Comparison of ENCODE assay signal across 21 mouse cellular contexts in the genomic region with DNA sequence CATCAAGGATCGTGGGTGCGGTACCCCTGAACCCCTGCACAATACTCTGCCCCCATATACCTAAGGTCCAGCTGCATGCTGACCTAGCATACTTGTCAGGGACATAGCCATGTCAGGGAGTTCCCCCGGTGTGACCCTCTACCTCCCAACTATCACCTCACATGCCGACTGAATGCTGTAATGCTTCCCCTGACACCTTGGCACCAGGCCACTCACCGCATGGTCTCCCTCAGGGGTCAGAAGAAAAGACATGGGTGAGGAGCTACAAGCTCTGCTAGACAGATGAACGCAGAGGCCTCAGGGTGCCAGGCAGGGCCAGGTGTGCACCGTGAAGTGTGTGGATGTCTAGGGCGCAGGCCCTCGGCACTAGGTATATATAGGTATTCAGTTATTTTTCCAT. TPM values are rescaled to one million over a fixed set of nuclear protein-coding genes. Genes with fewer than 3 reads are reported as not detected.
DNase-seq lines count a peak whose midpoint lies in the region; ATAC-seq and TF ChIP-seq lines count a peak whose summit lies in the region.
"Had no signal": no experiment of that assay in that cellular context is flagged by ENCODE, and none has a peak within 500 bp of the region (broad histone marks: within the 10 kb centered on the region; RNA-seq: fewer than 3 reads in every experiment).

No protein-coding gene starts in this region.

- peaks cover 10% of the 10 kb centered on the region for H3K4me1 ChIP-seq in heart, postnatal 0 days (ENCODE audit: control insufficient read depth, insufficient read depth)
- H3K4me1 ChIP-seq in heart, embryonic 12.5 days (replicated peaks) = peaks cover 75% of the 10 kb centered on the region
- H3K4me1 ChIP-seq in kidney, embryonic 15.5 days = peaks cover 72% of the 10 kb centered on the region
- H3K4me1 ChIP-seq: midbrain, embryonic 12.5 days had no signal

- no peaks in the 10 kb centered on the region for H3K27me3 ChIP-seq in heart, postnatal 0 days (ENCODE audit: control insufficient read depth, insufficient read depth, low read length)
- no peaks in the 10 kb centered on the region for H3K27me3 ChIP-seq in heart, embryonic 12.5 days (replicated peaks)
- no peaks in the 10 kb centered on the region for H3K27me3 ChIP-seq in kidney, embryonic 15.5 days
- H3K27me3 ChIP-seq: embryonic facial prominence, embryonic 15.5 days; limb, embryonic 13.5 days; midbrain, embryonic 12.5 days had no signal

- no peak overlapping the region for H3K9ac ChIP-seq in heart, postnatal 0 days (replicated peaks; ENCODE audit: low read depth, low read length)
- no peak overlapping the region for H3K9ac ChIP-seq in heart, embryonic 12.5 days
- no peak overlapping the region for H3K9ac ChIP-seq in kidney, embryonic 15.5 days
- H3K9ac ChIP-seq: embryonic facial prominence, embryonic 15.5 days; limb, embryonic 13.5 days; midbrain, embryonic 12.5 days had no signal

- ATAC-seq in heart, postnatal 0 days (ENCODE audit: insufficient read depth, low read depth) = peak; percentile 54; the same call in 1 of the 2 replicates
- no peak for ATAC-seq in heart, embryonic 12.5 days (ENCODE audit: insufficient number of reproducible peaks, low FRiP score)
- peak; percentile 28; the same call in 1 of the 2 replicates for ATAC-seq in kidney, embryonic 15.5 days (replicated peaks; ENCODE audit: low FRiP score)
- no peak for ATAC-seq in inflammation-experienced regulatory T-cells, adult 6 months
- ATAC-seq: forebrain, embryonic 16.5 days had no signal

- intact Hi-C loops in gastrocnemius, postnatal 14 days (cut with DNase I; ENCODE audit: low total_unique reads) = no loop called here

- no peak for TF ChIP-seq CTCF in heart, postnatal 0 days (IDR thresholded peaks at IDR 0.05; ENCODE audit: low read depth)

- no peaks in the 10 kb centered on the region for H3K36me3 ChIP-seq in heart, postnatal 0 days (replicated peaks; ENCODE audit: control insufficient read depth, insufficient read depth, low read length)
- peaks cover 3% of the 10 kb centered on the region; the same call in 1 of the 2 replicates for H3K36me3 ChIP-seq in heart, embryonic 12.5 days
- H3K36me3 ChIP-seq in kidney, embryonic 15.5 days = no peaks in the 10 kb centered on the region; the same call in 1 of the 2 replicates
- H3K36me3 ChIP-seq: embryonic facial prominence, embryonic 15.5 days; limb, embryonic 13.5 days; midbrain, embryonic 12.5 days had no signal

- no peak overlapping the region for H3K4me2 ChIP-seq in heart, postnatal 0 days (ENCODE audit: low read depth, low read length)
- no peak overlapping the region for H3K4me2 ChIP-seq in heart, embryonic 12.5 days
- H3K4me2 ChIP-seq in kidney, embryonic 15.5 days = peak overlapping the region; percentile 54
- H3K4me2 ChIP-seq: embryonic facial prominence, embryonic 15.5 days; limb, embryonic 13.5 days; midbrain, embryonic 12.5 days had no signal

- WGBS in heart, postnatal 0 days = 50% methylated on average over 9 of the region's 9 CpGs
- WGBS in heart, embryonic 12.5 days = 61% methylated on average over 9 of the region's 9 CpGs
- WGBS in kidney, embryonic 15.5 days = 66% methylated on average over 9 of the region's 9 CpGs

- peak; percentile 19 for DNase-seq in heart, postnatal 0 days (ENCODE audit: low spot score)
- peak; percentile 61 for DNase-seq in kidney, adult 18-20 months
- peak; percentile 76 to 85 for DNase-seq in kidney, postnatal 4 days
- DNase-seq in lung, postnatal 25 days (ENCODE audit: low spot score) = no peak
- DNase-seq in gastrocnemius, postnatal 14 days = no peak
- DNase-seq: B cell, adult 2 months; cerebellum, adult 18-20 months; cerebellum, postnatal 25 days; embryo, embryonic 11 days; gastrocnemius, adult 2 months; right cerebral cortex, postnatal 4 days had no signal

- H3K9me3 ChIP-seq in heart, postnatal 0 days (replicated peaks; ENCODE audit: control insufficient read depth, low read length) = no peaks in the 10 kb centered on the region
- no peaks in the 10 kb centered on the region for H3K9me3 ChIP-seq in heart, embryonic 12.5 days (replicated peaks)
- H3K9me3 ChIP-seq in kidney, embryonic 15.5 days (replicated peaks) = no peaks in the 10 kb centered on the region
- H3K9me3 ChIP-seq: embryonic facial prominence, embryonic 15.5 days; limb, embryonic 13.5 days; midbrain, embryonic 12.5 days had no signal

- no peak overlapping the region for H3K4me3 ChIP-seq in heart, postnatal 0 days (ENCODE audit: low read depth, low read length)
- no peak overlapping the region for H3K4me3 ChIP-seq in heart, embryonic 12.5 days
- H3K4me3 ChIP-seq in kidney, embryonic 15.5 days (replicated peaks) = no peak overlapping the region
- H3K4me3 ChIP-seq: embryonic facial prominence, embryonic 15.5 days; gastrocnemius, adult 2 months; limb, embryonic 13.5 days; midbrain, embryonic 12.5 days had no signal

- no peak overlapping the region for H3K27ac ChIP-seq in heart, postnatal 0 days (ENCODE audit: low read depth)
- H3K27ac ChIP-seq in heart, embryonic 12.5 days (ENCODE audit: poor library complexity, severe bottlenecking) = no peak overlapping the region
- peak overlapping the region; percentile 86 for H3K27ac ChIP-seq in kidney, embryonic 15.5 days
- H3K27ac ChIP-seq: embryonic facial prominence, embryonic 15.5 days; gastrocnemius, adult 2 months; limb, embryonic 13.5 days; midbrain, embryonic 12.5 days; stomach, postnatal 0 days had no signal

- TF ChIP-seq EP300 in heart, postnatal 0 days (IDR thresholded peaks at IDR 0.05; ENCODE audit: low read depth) = no peak

RNA-seq across cellular contexts. Expression of a gene that starts 56.3 kb away (rescaled TPM):
- 130 and 133 TPM in 2 replicates for total RNA-seq in heart, postnatal 0 days (2014; rRNA removed; ENCODE audit: low replicate concordance)
- polyA plus RNA-seq in heart, postnatal 0 days (2015; fragmentation: Nextera tagmentation; extraction: Ambion mirVana) = 40.6 and 47.3 TPM in 2 replicates
- polyA plus RNA-seq in heart, embryonic 12.5 days (2016; fragmentation: Nextera tagmentation; extraction: Ambion mirVana) = 271 and 284 TPM in 2 replicates
- 195 and 206 TPM in 2 replicates for polyA plus RNA-seq in kidney, embryonic 15.5 days (2015; fragmentation: Nextera tagmentation; extraction: Ambion mirVana)
- total RNA-seq in gastrocnemius, postnatal 14 days (2021) = 10 to 100 TPM; 20.2 to 24.5 TPM
- polyA plus RNA-seq in inflammation-experienced regulatory T-cells, adult 6 months (2017; shearing (Covaris generic)) = under 1 TPM in 2 of 3 experiments, not detected in 1; 0.09 to 0.11 TPM
- total RNA-seq: megakaryocyte progenitor cell, adult 5-6 weeks; monocyte, adult 5-6 weeks had no signal

Comparison
In these comparisons a context has a peak if more than half of its experiments do, and no peak if none do; other contexts are left out.
1. ATAC-seq: peak in heart, postnatal 0 days (single experiment) and kidney, embryonic 15.5 days (single experiment); none in heart, embryonic 12.5 days (single experiment) and inflammation-experienced regulatory T-cells, adult 6 months (single experiment).
2. DNase-seq: peak in heart, postnatal 0 days (single experiment), kidney, adult 18-20 months (single experiment) and kidney, postnatal 4 days (2 of 2); none in lung, postnatal 25 days (single experiment) and gastrocnemius, postnatal 14 days (single experiment).
3. RNA of a gene that starts 56.3 kb away (polyA plus RNA-seq): 271 to 284 TPM in heart, embryonic 12.5 days, 195 to 206 TPM in kidney, embryonic 15.5 days and 40.6 to 47.3 TPM in heart, postnatal 0 days; 0.09 to 0.11 TPM in inflammation-experienced regulatory T-cells, adult 6 months; every median in the first group is over 10 times any median in the second.